Mouse (Mus musculus) heart, embryonic 11.5 days (tissue): ENCODE data around the gene Tgfbrap1. TPM values are rescaled to one million over a fixed set of nuclear protein-coding genes. Genes with fewer than 3 reads are reported as not detected.

Experiments used
- ATAC-seq: fragments of 200-750 bp; cut with Nextera tagmentation; replicated peaks from 2 replicates; pipeline ENCODE4 v1.8.0; 2017; ENCODE audit warnings: moderate library complexity; ENCODE audit not compliant: insufficient number of reproducible peaks, low FRiP score, low TSS enrichment
- H3K27ac ChIP-seq: fragments of 300-500 bp; sonication (generic); 2 replicates; pipeline ENCODE4 v1.5.1; 2014; ENCODE audit warnings: mild to moderate bottlenecking, low read depth, low read length
- H3K27me3 ChIP-seq: fragments of 300-500 bp; sonication (generic); 2 replicates; pipeline ENCODE4 v1.6.1; 2014; ENCODE audit warnings: mild to moderate bottlenecking, low read length, mixed read lengths; ENCODE audit not compliant: control insufficient read depth, insufficient read depth
- H3K36me3 ChIP-seq: fragments of 300-500 bp; sonication (generic); 2 replicates; pipeline ENCODE4 v1.6.1; 2014; ENCODE audit warnings: mild to moderate bottlenecking, low read length, moderate library complexity, mixed read lengths; ENCODE audit not compliant: control insufficient read depth, insufficient read depth
- H3K4me1 ChIP-seq: fragments of 300-500 bp; sonication (generic); 2 replicates; pipeline ENCODE4 v1.6.1; 2014; ENCODE audit warnings: low read length; ENCODE audit not compliant: control insufficient read depth, insufficient read depth
- H3K4me2 ChIP-seq: fragments of 300-500 bp; sonication (generic); 2 replicates; pipeline ENCODE4 v1.6.1; 2014; ENCODE audit warnings: mild to moderate bottlenecking, moderate library complexity
- H3K4me3 ChIP-seq: fragments of 300-500 bp; sonication (generic); 2 replicates; pipeline ENCODE4 v1.5.1; 2014; ENCODE audit warnings: low read depth, low read length
- H3K9ac ChIP-seq: fragments of 300-500 bp; sonication (generic); 2 replicates; pipeline ENCODE4 v1.6.1; 2014; ENCODE audit warnings: mild to moderate bottlenecking, low read depth, low read length, moderate library complexity
- H3K9me3 ChIP-seq: fragments of 300-500 bp; sonication (generic); replicated peaks from 2 replicates; pipeline ENCODE4 v1.6.1; 2016; ENCODE audit warnings: low read length; ENCODE audit not compliant: control insufficient read depth
- WGBS: fragments of 180-500 bp; shearing (Covaris S2); extraction: QIAGEN DNeasy Blood & Tissue Kit; methylation state at CpG from one replicate; pipeline ENCODE4 v1.1.7; 2014; ENCODE audit not compliant: insufficient replicate concordance; 5-methylcytosine and 5-hydroxymethylcytosine counted together
- polyA plus RNA-seq: library from polyadenylated mRNA; unstranded; fragments of >200 nt; fragmentation: Nextera tagmentation; extraction: Ambion mirVana; gene quantifications from 2 replicates; pipeline ENCODE4 v1.2.1, GENCODE M21; 2014

The Tgfbrap1 gene
- polyA plus RNA-seq = 8.6 and 8.7 TPM in 2 replicates

DNA sequence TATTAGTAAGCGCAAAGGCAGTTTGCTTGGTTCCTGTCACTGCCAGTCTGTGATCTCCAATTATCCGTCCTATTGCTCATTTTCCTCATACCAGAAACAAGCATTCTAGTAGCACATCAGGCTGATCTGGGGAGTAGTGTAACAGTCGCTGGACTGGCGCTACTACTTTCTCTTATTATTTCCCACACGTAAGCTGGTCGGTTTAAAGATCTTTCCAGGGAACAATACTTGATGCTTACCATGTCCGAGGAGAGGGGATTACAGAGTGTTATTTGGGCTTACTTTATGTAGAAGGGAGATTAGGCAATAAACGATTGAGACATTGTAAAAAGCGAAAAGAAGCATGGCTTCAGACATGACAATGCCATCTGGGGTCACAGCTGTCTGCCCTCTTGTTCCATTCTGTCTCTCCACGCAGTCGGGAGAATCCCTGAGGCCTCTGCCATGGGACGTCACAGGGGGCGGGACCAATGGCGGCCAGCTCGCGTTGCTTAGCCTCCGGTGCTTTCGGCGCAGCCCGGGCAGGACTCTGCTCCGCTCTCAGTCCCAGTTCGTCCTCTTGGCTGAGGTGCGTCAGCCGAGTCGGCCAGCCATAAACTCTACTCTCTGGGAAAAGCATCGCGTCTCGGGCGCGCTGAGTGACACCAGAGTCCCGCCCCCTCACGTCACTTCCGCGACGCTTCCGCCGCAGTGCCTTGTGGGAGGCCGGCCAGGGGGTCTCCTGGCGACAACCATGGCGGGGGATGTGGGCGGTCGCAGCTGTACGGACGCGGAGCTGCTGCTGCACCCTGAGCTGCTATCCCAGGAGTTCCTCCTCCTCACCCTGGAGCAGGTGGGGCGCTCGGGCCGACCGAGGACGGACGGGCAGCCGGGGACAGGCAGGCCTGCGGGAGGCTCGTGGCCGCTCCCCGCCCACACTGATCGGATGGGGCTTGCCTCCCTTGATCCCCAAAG is at the start of gene Tgfbrap1, which contains the start of gene AI597479:
TSS of gene Tgfbrap1 (minus strand) at position 607 of the 954 bp plus-strand sequence.
TSS of gene AI597479 (plus strand) at position 680 of the 954 bp plus-strand sequence.
- WGBS = 1% methylated on average over 57 of the region's 57 CpGs
- peak; percentile 92 for ATAC-seq
- Histone ChIP-seq H3K27me3 (no peaks in the 10 kb centered on the region), H3K4me2 (peak within 1 kb of the TSS; percentile 65), H3K36me3 (no peaks in the 10 kb centered on the region), H3K9ac (peak within 1 kb of the TSS; percentile 91), H3K4me3 (peak within 1 kb of the TSS; percentile 97), H3K9me3 (no peaks in the 10 kb centered on the region), H3K27ac (peak within 1 kb of the TSS; percentile 100), H3K4me1 (peaks cover 3% of the 10 kb centered on the region; the same call in 1 of the 2 replicates)

DNA sequence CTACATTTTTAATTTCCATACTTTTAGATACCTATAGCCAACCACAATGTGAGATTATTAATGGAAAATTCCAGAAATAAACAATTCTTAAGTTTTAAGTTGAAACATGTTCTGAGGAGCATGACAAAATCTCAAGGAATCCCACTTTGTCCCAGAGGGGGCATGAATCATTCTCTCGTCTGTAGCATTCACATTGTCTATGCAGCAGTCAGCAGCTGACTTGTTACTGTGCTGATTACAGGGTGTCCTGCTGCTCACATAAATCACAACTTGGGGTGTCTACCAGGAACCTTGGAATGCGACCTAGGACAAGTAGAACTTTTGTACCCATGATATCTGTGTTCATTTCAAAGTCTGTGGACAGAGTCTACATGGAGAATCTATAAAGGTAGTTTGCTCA is 49.0 kb upstream of the Tgfbrap1 start:
- Histone ChIP-seq H3K4me3 (no peak overlapping the region), H3K36me3 (peaks cover 14% of the 10 kb centered on the region), H3K4me1 (peaks cover 16% of the 10 kb centered on the region), H3K4me2 (no peak overlapping the region), H3K9ac (no peak overlapping the region), H3K27me3 (no peaks in the 10 kb centered on the region), H3K9me3 (no peaks in the 10 kb centered on the region), H3K27ac (no peak overlapping the region)
- ATAC-seq = no peak
- WGBS = 69% methylated on average over 2 of the region's 2 CpGs

DNA sequence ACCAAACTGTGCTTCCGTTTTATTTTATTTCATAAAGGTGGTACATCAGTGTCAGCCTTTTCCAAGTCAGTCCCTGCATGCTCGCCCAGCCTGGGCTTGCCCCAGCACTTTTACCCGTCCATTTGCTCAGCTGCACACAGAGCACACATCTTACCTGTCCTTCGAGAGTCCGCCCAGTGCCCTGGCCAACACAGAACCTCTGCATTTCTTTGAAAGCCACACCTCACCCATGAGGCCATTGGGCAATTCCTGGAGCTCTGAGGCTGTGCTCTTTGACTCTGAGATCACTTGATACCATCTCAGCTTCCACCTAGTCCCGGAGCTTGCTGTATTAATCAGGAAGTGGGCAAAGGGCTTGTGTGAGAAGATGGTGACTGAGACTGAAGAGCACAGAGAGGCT is 47.0 kb upstream of the Tgfbrap1 start:
- peaks cover 7% of the 10 kb centered on the region for H3K36me3 ChIP-seq
- no peak overlapping the region for H3K4me3 ChIP-seq
- ATAC-seq = no peak
- no peak overlapping the region for H3K27ac ChIP-seq
- H3K4me1 ChIP-seq = peaks cover 21% of the 10 kb centered on the region
- H3K4me2 ChIP-seq = no peak overlapping the region
- H3K27me3 ChIP-seq = no peaks in the 10 kb centered on the region
- H3K9me3 ChIP-seq = no peaks in the 10 kb centered on the region
- 80% methylated on average over 6 of the region's 6 CpGs for WGBS
- H3K9ac ChIP-seq = no peak overlapping the region

DNA sequence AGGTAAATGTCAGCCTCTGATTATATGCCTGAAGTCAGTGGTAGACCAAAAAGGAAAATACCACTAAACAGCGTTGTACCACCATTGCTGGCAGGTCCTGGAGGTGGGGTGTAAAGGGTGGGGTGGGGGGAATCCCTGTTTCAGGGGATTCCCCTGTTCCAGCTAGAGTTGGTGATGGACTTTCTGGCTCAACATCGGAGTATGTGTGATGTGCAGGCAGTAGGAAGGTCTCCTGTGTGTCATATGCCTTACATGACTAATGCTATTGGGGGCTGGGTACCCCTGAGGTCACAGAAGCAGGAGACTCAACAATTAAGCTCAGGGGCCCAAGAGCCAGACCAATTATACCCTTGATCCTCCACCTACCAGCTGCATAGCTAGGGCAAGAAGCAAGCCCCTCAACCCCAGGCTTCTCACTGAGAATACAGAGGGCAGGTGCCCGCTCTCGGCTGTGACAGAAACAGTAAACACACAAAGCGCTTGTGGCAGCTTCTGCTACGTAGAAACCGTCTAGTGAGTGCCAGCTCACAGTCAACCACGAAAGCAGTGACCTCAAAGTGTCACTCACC is 46.0 kb upstream of the Tgfbrap1 start:
- WGBS = 85% methylated on average over 8 of the region's 8 CpGs
- H3K4me2 ChIP-seq = no peak overlapping the region
- peaks cover 9% of the 10 kb centered on the region for H3K36me3 ChIP-seq
- H3K9ac ChIP-seq = no peak overlapping the region
- H3K27me3 ChIP-seq = no peaks in the 10 kb centered on the region
- H3K4me1 ChIP-seq = peaks cover 18% of the 10 kb centered on the region
- H3K27ac ChIP-seq = no peak overlapping the region
- no peak for ATAC-seq
- H3K9me3 ChIP-seq = no peaks in the 10 kb centered on the region
- no peak overlapping the region for H3K4me3 ChIP-seq

DNA sequence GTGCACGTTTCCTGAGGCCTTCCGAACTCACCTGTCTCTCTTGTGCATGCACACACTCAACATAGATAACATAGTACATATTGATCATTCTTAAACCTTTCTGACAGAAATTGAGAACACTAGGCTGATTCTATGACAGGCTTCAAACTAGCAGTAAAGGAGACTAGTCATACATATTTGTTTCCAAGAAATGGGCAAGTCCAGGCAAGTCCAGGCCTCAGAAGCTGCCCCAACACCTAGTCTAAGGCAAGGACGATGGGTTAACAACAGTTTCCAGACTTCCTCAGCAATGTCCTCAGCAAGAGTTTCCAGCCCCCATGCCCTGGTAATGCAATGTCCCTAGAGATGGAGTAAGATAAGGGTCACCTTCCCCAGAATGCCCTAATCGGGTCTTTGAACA is 45.4 kb upstream of the Tgfbrap1 start:
- Histone ChIP-seq H3K36me3 (peaks cover 5% of the 10 kb centered on the region), H3K9me3 (no peaks in the 10 kb centered on the region), H3K4me3 (no peak overlapping the region), H3K27me3 (no peaks in the 10 kb centered on the region), H3K9ac (0 out of 2 replicates have a peak overlapping the region, but pooled peaks have one; percentile 24), H3K4me1 (peaks cover 18% of the 10 kb centered on the region), H3K27ac (no peak overlapping the region), H3K4me2 (no peak overlapping the region)
- ATAC-seq = no peak
- WGBS = 74% methylated on average over 4 of the region's 4 CpGs

DNA sequence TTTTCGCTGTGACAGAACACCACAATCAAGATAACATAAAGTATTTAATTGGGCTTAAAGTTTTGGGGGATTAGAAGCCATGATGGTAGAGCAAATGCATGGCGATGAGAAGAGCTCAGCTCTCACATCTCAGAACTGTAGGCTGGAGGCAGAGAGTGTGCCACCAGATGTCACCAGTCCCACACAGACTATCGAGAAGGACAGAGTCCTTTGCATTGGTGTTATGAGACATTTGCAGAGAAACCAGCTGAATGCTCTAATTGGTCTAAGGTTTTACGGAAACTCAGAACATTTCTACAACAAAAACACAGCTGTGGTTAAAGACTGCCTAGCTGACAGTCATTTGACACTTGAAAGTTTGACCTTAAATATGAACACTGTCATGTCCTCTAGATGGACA is 44.8 kb upstream of the Tgfbrap1 start:
- no peak for ATAC-seq
- WGBS = 74% methylated on average over 4 of the region's 4 CpGs
- Histone ChIP-seq H3K9ac (no peak overlapping the region), H3K4me1 (peaks cover 18% of the 10 kb centered on the region), H3K27ac (no peak overlapping the region), H3K27me3 (no peaks in the 10 kb centered on the region), H3K4me2 (no peak overlapping the region), H3K4me3 (no peak overlapping the region), H3K36me3 (peaks cover 5% of the 10 kb centered on the region), H3K9me3 (no peaks in the 10 kb centered on the region)

DNA sequence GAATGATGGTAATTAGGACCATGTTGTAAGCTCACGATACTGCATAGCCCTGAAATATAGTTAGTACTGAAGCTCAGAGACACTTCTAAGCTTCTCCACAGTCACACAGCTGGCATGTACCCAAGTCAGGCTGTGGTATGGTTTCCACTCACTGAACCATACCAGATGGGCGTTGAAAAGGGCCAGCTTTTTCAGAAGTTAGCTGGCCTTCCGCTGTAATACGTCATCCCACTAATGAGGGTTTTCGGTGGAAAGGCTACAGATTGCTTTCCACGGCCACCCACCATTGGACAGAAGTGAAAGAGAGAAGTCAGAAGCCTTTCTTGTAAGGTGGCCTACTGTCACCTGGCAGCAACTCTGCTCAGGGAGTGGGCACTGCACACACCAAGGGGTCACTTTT is 44.4 kb upstream of the Tgfbrap1 start:
- H3K4me2 ChIP-seq = no peak overlapping the region
- H3K9ac ChIP-seq = no peak overlapping the region
- no peak for ATAC-seq
- H3K4me1 ChIP-seq = peaks cover 16% of the 10 kb centered on the region
- H3K36me3 ChIP-seq = peaks cover 7% of the 10 kb centered on the region
- 85% methylated on average over 6 of the region's 6 CpGs for WGBS
- H3K4me3 ChIP-seq = no peak overlapping the region
- H3K27me3 ChIP-seq = no peaks in the 10 kb centered on the region
- H3K9me3 ChIP-seq = no peaks in the 10 kb centered on the region
- H3K27ac ChIP-seq = no peak overlapping the region

DNA sequence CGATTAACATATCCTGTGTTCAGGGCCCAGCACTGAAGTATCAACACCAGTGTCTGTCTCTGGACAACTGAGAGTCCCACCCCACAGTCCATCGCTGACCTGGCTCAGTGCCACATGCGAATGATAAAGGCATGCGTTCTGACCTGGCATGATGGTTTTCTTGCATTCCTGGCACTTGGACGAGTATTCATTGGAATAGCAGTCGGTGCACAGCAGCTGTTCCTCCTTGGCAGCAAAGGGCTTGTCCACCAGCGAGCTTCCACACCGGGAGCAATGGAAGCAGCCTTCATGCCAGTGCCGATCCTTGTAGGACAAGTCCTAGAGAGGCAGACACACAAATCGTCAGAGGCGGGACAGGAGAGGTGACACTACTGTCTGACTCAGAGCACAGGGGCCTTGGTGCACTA is 43.1 kb upstream of the Tgfbrap1 start:
- H3K36me3 ChIP-seq = peaks cover 8% of the 10 kb centered on the region
- H3K9ac ChIP-seq = no peak overlapping the region
- peak overlapping the region; percentile 41; the same call in 1 of the 2 replicates for H3K27ac ChIP-seq
- no peak for ATAC-seq
- no peaks in the 10 kb centered on the region for H3K9me3 ChIP-seq
- WGBS = 67% methylated on average over 11 of the region's 11 CpGs
- H3K27me3 ChIP-seq = no peaks in the 10 kb centered on the region
- no peak overlapping the region for H3K4me3 ChIP-seq
- peaks cover 16% of the 10 kb centered on the region for H3K4me1 ChIP-seq
- no peak overlapping the region for H3K4me2 ChIP-seq
